Comparison of ENCODE assay signal across 7 mouse cellular contexts in genomic region chr12:3236163-3236641, GRCm38 (mm10).
DNase-seq lines count a peak whose midpoint lies in the region; ATAC-seq lines count a peak whose summit lies in the region.

No protein-coding gene starts in this region.

- peak overlapping the region; percentile 57; the same call in 1 of the 2 replicates for H3K9ac ChIP-seq in liver, embryonic 11.5 days (ENCODE audit: low read depth, low read length)
- 0 out of 2 replicates have a peak overlapping the region, but pooled peaks have one; percentile 53 for H3K9ac ChIP-seq in forebrain, embryonic 15.5 days (replicated peaks)
- peak overlapping the region; percentile 66 for H3K9ac ChIP-seq in liver, embryonic 12.5 days
- peak overlapping the region; percentile 72 for H3K9ac ChIP-seq in stomach, embryonic 16.5 days (ENCODE audit: low read length)

- DNase-seq in liver, embryonic 11.5 days (ENCODE audit: low spot score), result no peak
- DNase-seq in liver, result no peak
- DNase-seq in cerebellum, adult 18-20 months, result peak; percentile 40 to 44
- DNase-seq in frontal cortex, postnatal 25 days (ENCODE audit: low spot score in 2 of 2), result no peak

- peak overlapping the region; percentile 67 for H3K4me2 ChIP-seq in liver, embryonic 11.5 days
- peak overlapping the region; percentile 49 for H3K4me2 ChIP-seq in forebrain, embryonic 15.5 days (replicated peaks)
- peak overlapping the region; percentile 79 for H3K4me2 ChIP-seq in liver, embryonic 12.5 days
- H3K4me2 ChIP-seq in stomach, embryonic 16.5 days (ENCODE audit: low read depth, low read length), result peak overlapping the region; percentile 64

- H3K4me1 ChIP-seq in liver, embryonic 11.5 days (replicated peaks; ENCODE audit: control insufficient read depth, insufficient read depth, low read length), result no peaks in the 10 kb centered on the region
- peaks cover 4% of the 10 kb centered on the region for H3K4me1 ChIP-seq in forebrain, embryonic 15.5 days
- H3K4me1 ChIP-seq in liver, embryonic 12.5 days, result peaks cover 10% of the 10 kb centered on the region
- 0 out of 2 replicates have a peak, but pooled peaks cover 3% of the 10 kb centered on the region for H3K4me1 ChIP-seq in stomach, embryonic 16.5 days (ENCODE audit: control insufficient read depth, insufficient read depth, low read length)

- no peak; the same call in 1 of the 2 replicates for ATAC-seq in liver, embryonic 11.5 days (replicated peaks; ENCODE audit: low FRiP score)
- ATAC-seq in forebrain, embryonic 15.5 days (replicated peaks), result 0 out of 2 replicates have a peak, but pooled peaks have one; percentile 0
- no peak for ATAC-seq in liver, embryonic 12.5 days
- no peak for ATAC-seq in stomach, embryonic 16.5 days (ENCODE audit: insufficient read depth, low FRiP score)

- WGBS in liver, embryonic 11.5 days, result 73% methylated on average over 14 of the region's 14 CpGs
- 50% methylated on average over 14 of the region's 14 CpGs for WGBS in forebrain, embryonic 15.5 days
- 72% methylated on average over 14 of the region's 14 CpGs for WGBS in liver, embryonic 12.5 days (ENCODE audit: insufficient replicate concordance)
- WGBS in stomach, embryonic 16.5 days, result 65% methylated on average over 14 of the region's 14 CpGs

- H3K27me3 ChIP-seq in liver, embryonic 11.5 days (replicated peaks; ENCODE audit: control insufficient read depth, insufficient read depth, low read length), result no peaks in the 10 kb centered on the region
- no peaks in the 10 kb centered on the region for H3K27me3 ChIP-seq in forebrain, embryonic 15.5 days
- no peaks in the 10 kb centered on the region for H3K27me3 ChIP-seq in liver, embryonic 12.5 days (replicated peaks)
- H3K27me3 ChIP-seq in stomach, embryonic 16.5 days (ENCODE audit: control insufficient read depth, insufficient read depth, low read length), result no peaks in the 10 kb centered on the region

- no peak overlapping the region; the same call in 1 of the 2 replicates for H3K27ac ChIP-seq in liver, embryonic 11.5 days (ENCODE audit: low read depth, low read length)
- H3K27ac ChIP-seq in forebrain, embryonic 15.5 days (replicated peaks), result peak overlapping the region; percentile 89
- H3K27ac ChIP-seq in liver, embryonic 12.5 days, result no peak overlapping the region
- peak overlapping the region; percentile 88; the same call in 1 of the 2 replicates for H3K27ac ChIP-seq in stomach, embryonic 16.5 days (ENCODE audit: low read length)

- H3K36me3 ChIP-seq in liver, embryonic 11.5 days (ENCODE audit: control insufficient read depth, insufficient read depth, low read length), result peaks cover 37% of the 10 kb centered on the region
- H3K36me3 ChIP-seq in forebrain, embryonic 15.5 days, result peaks cover 20% of the 10 kb centered on the region
- peaks cover 46% of the 10 kb centered on the region for H3K36me3 ChIP-seq in liver, embryonic 12.5 days
- H3K36me3 ChIP-seq in stomach, embryonic 16.5 days (ENCODE audit: control insufficient read depth, insufficient read depth, low read length), result peaks cover 33% of the 10 kb centered on the region

- H3K9me3 ChIP-seq in liver, embryonic 11.5 days (ENCODE audit: control insufficient read depth, low read length), result peaks cover 23% of the 10 kb centered on the region
- no peaks in the 10 kb centered on the region for H3K9me3 ChIP-seq in forebrain, embryonic 15.5 days
- peaks cover 38% of the 10 kb centered on the region for H3K9me3 ChIP-seq in liver, embryonic 12.5 days (replicated peaks)
- peaks cover 11% of the 10 kb centered on the region; the same call in 1 of the 2 replicates for H3K9me3 ChIP-seq in stomach, embryonic 16.5 days (replicated peaks; ENCODE audit: control insufficient read depth, low read length)

- peak overlapping the region; percentile 57 for H3K4me3 ChIP-seq in liver, embryonic 11.5 days (ENCODE audit: low read depth, low read length)
- H3K4me3 ChIP-seq in forebrain, embryonic 15.5 days, result peak overlapping the region; percentile 71
- peak overlapping the region; percentile 67 for H3K4me3 ChIP-seq in liver, embryonic 12.5 days
- H3K4me3 ChIP-seq in stomach, embryonic 16.5 days (replicated peaks; ENCODE audit: low read length), result peak overlapping the region; percentile 70

Comparison
In these comparisons a context has a peak if more than half of its experiments do, and no peak if none do; other contexts are left out.
1. DNase-seq: peak in cerebellum, adult 18-20 months (2 of 2); none in liver, embryonic 11.5 days (single experiment), liver (single experiment) and frontal cortex, postnatal 25 days (0 of 2).
2. H3K27ac ChIP-seq: peak in forebrain, embryonic 15.5 days (single experiment) and stomach, embryonic 16.5 days (single experiment); none in liver, embryonic 11.5 days (single experiment) and liver, embryonic 12.5 days (single experiment).
3. Peak in every context shown above with its lines, with median percentiles within 50 percentile points of each other: H3K4me2 ChIP-seq, H3K4me3 ChIP-seq and H3K9ac ChIP-seq.